Mouse (Mus musculus): ENCODE data around the gene Faah.

Gene Faah

DNA sequence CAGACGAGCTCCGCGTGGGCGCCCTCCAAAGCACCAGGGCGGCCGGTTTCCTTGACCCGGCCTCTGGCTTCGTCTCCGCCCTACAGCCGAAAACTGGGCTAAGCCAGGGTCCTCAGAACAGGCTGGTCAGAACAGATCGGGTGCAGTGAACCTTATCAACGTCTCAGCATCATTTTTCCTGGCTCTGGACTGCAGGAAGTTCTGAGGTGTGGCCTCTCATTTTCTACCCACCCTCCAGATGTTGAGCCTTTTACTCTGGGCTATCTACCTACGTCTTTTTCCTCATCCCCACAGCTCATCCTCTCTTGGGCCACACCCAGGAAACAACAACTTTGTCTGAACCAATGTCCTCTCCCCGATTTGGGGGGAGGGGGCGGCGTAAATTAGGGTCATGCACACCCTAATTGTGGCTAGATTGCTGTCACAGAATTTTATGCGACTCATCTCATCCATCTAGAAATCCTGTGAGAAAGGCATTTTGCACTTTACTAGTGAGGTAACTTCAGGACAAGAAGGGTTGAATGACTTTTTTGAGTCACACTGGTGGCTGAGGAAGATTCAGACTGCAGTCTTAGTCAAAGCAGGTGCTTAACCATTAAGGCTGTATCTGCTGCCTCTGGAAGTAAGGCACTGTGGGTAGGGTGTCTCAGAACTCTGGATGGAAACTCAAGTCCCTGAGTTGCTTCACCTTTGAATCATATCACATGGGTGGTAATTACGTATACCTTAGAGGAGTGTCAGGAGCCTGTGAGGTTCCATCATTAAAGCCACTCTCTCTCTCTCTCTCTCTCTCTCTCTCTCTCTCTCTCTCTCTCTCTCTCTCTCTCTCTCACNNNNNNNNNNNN lies at the start of gene Faah:
Gene Faah (minus strand): TSS at position 25 of the 845 bp plus-strand sequence.
- DNase-seq = no peak

DNA sequence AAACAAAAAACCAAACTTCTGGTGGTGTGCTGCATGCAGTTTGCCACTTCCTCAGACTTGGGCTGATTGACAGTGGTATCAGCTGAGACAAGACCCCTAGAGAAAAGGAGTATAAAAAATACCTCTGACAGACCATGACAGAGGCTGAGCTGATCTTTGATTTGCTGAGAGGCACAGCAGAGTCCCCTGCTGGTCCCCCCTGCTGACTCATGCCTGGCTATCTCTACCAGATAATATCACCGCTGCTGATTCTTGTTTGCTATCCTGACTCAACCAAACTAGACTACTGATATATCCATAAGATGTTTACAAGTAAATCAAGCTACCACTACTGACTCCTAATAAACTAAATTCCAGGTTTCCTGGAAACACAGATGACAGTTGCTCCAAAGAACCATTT lies 46.1 kb upstream of the Faah start:
- no peak for DNase-seq

DNA sequence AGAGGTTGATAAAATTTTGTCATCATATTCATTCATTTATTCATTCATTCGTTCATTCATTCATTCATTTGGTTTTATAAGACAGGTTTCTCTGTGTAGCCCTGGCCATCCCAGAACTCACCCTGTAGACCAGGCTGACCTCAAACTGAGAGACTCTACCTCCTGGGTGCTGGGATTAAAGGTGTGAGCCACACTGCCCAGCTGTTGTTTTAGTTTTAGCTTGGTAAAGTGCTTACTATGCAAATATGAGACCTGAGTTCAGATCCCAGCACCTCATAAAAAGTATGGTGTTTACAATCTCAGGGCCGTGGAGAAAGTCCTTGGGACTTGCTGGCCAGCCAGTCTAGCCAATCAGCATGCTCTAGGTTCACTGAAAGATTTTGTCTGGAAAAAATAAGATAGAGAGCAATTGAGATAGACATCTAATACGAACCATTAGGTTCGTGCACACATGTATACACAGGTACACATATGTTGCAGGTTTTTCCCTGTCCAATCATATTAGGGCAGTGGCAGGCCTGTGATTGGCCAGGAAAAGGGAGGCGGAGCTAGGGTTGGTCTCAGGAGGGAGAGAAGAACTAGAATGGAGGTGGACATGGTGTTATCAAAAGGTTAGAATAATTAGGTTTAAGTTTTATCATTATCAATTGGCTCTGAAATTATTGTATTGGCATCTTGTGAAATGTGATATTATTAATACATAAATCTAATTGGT lies 41.4 kb upstream of the Faah start:
- no peak for DNase-seq

DNA sequence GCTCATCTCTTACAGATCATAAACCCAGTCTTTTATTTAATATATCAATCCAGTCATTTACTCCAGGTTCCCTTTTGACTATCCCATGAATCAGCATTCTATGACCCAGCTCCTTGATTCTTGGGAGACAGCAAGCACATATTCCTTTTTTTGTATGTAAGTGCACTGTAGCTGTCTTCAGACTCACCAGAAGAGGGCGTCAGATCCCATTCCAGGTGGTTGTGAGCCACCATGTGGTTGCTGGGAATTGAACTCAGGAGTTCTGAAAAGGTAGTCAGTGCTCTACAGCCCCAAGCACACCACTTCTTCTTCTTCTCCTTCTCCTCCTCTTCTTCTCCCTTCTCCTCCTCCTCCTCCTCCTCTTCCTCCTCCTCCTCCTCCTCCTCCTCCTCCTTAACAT lies 39.8 kb upstream of the Faah start:
- DNase-seq = no peak

DNA sequence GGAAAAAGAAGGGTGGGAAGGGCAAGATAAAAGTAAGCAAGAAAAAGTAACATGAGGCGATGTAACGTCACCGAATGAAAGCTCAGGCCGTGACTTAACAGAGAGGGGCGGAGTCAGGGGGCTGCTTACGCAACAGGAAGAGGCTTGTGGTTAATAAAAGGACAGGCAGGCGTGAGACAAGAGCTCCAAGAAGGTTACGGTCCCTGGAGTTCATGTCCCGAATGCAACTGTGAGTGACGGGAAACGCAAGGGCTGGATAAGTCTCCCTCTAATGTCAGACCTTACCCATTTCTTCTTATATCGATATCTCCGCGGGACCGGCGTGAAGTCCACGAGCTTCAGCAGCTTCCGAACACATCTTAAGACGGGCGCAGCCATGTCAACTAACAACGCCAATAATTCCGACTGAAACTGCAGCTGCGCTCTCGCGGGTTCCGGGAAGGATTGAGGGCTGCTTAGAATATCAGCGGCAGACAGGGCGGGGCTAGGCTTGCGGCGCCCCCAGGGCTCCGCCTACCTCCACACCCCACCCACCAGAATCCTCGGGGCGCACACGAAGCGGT lies 35.8 kb upstream of the Faah start, which contains the start of gene Nsun4:
Gene Nsun4 (minus strand): TSS at position 478 of the 563 bp plus-strand sequence.
- DNase-seq = peak; percentile 95

DNA sequence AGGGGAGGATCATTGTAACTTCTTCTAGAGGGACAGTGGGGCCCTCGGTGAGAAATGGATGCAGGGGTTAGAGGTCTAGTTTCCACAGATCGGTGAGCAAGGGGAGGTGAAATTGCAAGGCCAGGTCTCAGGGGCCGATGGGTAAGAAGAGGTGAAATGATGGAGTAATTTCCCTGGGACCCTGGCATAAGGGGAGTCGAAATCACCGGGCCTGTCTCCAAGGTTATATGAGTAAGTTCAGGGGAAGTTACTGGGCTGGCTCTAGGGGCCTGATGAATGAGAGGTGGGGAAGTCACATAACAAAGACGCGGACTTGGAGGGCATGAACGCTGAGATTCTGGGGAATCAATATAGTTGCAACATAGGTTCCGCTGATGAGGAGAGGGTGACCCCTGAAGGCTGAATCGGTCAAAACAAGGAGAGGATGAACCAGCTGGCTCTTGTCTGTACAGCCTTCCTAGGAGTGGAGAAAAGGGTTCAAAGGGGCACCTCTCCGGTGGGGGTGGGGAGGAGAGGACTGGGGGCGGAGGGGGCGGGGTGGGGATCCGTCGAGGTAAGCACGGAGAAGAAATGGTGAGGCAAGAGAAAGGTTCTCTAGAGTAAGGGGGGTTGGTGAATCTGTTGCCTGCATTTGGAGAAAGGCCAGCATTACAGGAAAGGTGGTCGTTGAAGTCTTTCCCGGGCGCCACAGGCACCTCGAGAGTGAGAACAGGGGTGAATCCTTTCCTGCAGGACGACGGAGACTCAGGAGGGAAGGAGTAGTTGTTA lies 35.0 kb upstream of the Faah start:
- peak; percentile 65 for DNase-seq

DNA sequence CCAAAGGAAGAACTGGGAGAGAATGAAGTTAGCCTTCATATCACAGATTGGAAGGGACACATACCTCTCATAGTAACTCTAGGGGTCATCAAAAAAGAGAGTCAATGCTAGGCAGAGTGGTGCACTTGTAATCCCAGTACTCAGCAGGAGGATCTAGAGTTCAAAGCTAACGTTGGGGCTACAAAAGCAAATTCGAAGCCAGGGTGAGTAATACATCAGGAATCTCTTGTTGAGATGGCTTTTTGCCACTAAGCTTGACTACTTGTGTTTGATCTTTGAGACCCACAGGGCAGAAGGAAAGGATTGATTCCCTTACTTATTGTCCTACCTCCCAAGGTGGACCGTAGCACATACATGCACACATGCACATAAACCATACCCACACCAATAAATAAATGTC lies 31.5 kb upstream of the Faah start:
- no peak for DNase-seq

DNA sequence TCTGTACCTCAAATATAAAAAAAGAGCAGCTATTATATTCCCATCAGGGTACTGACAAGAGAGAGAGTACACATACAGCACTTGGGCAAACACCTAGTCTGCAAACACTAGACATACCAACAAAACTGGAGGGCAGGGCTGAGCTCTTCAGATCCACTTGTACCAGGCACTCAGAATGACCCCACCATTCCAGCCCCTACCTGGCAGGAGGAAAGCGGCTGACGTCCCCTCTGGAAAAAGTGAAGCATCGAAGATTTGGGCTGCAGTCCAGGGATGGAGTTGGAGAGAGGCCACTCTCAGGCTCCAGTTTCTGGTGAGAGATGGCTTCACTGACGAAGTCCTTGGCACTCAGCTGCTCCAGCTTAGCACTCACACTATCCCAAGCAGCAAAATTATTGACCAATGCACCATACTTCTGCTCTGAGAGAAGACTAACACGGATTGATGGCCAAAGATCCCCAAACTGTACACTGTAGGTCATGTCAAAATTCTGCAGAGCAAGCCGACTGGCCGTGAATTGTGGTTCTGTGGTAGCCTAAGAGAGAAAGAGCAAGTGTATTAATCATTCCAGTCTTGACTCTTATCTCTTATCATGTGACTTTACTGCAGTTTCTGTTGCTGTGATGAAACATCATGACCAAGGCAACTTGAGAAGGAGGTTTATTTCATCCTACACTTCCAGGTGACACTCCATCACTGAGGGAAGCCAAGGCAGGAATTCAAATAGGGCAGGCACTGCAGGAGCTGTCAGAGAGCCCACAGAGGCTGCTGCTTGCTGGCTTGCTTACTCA lies 30.6 kb upstream of the Faah start:
- DNase-seq = no peak

DNA sequence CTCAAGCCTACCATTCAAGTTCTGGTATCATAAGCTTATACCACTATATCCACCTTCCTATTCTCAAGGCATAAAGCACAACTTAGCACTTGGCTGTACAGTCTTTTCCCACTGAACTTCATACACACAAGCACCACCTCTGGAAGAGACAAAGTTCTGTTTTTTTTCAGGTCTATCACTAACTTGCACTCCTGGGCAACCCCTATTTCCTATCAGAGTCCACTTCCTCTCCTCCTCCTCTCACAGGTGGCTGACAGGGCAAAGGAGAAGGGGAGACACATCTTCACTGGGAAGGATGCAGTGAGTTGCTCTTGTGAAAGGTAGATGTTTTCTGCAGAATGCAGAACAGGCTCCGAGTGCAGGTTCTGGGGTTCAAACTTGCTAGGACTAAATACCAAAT lies 30.0 kb upstream of the Faah start:
- no peak for DNase-seq

DNA sequence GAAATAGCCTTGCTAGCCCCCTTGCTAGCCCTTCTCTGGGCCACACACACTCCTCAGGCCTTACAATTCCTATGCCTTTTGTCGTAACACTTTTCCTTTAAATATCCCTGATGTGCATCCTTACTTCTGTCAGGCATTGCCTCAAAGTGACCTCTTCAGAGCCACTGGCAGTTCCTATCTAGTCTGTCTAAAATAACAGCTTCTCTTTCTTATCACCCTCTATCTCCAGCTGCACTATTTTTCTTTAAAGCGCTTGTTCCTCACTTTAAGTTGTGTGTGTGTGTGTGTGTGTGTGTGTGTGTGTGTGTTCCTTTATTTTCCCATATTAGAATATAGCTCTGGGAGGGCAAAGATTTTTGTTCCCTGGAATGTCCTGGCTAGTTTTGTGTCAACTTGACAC lies 28.9 kb upstream of the Faah start:
- DNase-seq = no peak

DNA sequence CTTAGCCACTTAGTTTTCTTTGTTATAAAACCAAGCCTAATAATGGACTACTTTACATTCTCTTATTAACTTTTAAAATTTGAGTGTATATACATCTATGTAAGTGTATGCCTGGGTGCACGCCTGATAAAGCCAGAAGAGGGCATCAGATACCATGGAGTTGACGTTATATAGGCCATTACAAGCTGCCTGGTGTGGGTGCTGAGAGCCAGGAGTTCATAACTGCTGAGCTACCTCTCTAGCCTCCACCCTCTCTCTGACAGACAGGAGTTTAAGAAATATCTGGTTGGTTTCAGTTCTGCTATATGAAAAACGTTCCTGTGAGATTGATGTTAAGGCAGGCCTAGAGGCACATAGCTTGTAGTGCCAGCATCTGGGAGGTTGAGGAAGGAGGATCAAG lies 24.5 kb upstream of the Faah start:
- no peak for DNase-seq

DNA sequence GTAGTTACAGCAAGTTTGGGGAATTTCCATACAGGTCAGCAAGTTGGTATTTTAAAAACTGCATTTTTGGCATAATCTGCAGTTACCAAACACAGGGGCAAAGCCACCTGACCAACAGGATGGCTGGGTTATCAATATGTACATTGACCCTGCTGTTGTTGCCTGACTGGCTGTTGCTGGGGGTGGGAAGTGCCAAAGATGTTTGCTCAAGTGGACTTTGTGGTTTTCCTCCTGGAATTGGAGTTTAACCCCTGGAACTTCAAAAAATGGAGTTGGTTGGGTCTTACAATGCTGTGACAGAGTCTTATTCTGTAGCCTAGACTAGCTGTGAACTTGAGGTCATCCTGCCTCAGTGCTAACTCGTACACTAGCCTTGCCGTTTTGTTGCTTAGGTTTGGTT lies 22.7 kb upstream of the Faah start:
- DNase-seq = no peak

DNA sequence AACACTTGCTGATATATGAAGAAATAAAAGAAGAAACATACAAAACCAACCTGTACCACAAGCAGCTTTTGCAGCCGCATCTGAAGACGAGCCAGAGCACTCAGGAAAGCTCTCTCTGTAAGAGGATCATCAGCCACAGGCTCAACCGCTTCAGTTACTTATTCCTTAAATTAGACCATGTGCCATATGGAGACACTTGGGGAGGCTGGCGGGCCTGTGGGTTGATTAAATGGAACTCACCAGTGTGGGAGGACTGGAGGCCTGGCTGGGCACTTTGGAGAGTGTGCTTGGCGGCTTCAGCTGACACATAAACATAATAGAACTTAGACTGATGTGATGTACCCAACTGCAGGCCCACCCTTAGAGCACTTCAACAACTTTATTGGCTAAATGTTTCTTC lies 15.6 kb upstream of the Faah start:
- no peak for DNase-seq

DNA sequence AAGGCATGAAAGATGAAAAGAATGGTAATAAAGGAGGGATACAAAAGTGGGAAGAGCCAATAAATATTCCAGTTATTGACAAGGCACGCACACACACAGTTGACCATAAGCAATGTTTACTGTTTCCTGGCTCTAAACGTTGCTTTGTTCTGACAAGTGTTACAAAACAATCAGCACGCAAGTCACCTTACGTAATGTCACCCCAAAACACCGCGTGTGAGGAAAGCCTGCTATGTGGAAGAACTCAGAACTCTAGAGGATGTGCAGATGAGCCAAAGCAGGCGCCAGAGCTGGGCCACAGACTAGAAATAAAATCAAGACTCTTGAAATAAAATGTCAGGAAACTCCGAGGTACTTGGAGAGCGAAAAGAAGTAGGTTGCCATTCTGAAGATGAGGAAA lies 15.2 kb upstream of the Faah start:
- no peak for DNase-seq

DNA sequence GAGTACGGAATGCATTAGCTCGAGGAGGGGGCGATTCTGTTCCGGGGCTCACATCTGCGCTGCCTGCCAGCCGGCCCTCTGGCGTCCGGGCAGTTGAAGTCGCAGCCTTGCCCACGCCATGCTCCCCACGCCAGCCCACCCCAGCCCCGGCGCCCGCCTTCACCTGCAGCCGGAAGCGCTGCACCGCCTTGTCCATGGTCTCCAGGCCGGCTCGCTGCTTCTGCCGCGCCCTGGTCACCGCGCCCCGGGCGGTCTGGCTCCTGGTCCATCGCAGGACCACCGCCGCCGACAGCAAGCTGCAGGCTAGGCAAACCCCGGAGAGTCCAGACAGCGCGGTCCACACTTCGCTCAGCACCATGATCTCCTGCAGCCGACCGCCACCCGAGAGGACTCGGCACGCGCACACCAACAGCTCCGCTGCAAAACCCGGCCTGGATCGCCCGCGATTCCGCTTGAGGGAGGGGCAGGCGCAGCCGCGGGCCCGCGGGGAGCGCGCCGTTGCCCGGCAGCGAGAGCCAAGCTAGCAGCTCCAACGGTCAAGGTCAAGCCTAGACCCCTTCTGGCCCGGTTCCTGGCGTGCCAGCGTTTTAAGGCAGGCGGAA lies 325 bp downstream of the Faah start:
- DNase-seq = peak; percentile 89

DNA sequence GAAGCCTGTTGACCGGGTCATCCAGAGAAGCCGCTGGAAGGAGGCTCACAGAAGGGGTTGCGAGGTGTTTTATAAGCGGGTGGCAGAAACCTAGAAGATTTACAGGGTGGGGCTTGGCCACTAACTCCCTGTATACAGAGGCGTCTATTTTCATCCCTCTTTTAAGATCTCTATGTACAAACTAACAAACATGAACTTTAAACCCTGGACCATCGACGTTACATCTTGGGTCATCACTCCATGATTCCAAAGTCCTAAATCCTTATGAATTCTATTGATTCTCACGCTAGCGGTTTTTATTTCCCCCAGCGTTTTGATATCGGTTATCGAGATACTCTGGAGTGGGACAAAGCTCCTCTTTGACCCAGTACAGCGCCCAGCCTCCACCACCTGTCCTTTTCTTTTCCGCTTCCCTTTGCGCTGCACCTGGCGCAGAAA lies 845 bp downstream of the Faah start:
- no peak for DNase-seq

DNA sequence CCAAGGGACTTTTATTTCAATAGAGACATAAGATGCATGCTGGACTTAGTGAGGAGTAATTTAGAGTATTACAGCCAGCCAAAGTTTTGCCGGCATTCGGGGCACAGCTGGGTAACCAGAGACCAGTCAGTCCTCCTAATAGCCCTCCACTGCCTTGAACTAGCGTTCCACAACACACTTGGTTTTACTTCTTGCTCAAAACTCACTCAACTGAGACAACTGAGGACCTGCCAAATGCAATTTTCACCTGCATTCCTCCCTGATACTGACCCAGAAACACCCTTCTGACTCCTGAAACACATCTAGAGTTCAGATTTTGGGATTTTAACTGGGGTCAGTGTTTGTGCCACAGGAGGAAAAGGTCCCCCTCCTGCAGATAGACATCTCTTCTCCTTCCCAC lies 1.3 kb downstream of the Faah start:
- no peak for DNase-seq

DNA sequence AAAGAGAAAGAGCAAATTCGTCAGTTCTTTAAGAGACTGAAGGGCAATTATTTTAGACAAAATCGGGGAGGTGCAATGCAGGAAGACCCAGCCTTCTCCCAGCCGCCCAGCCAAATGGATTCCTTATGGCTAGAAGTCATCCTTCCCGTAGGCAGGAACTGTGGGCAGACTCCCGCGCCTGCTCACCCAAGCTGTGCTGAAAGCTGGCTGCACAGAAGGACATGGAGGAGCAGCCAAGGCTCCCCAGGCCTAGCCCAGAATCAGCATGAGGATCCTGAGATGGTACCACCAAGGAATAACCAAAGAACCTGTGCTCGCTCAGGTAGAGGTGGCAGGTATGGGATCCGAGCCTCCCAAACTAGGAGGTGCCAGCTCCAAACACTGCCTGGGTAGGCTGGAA lies 1.7 kb downstream of the Faah start:
- DNase-seq = no peak

DNA sequence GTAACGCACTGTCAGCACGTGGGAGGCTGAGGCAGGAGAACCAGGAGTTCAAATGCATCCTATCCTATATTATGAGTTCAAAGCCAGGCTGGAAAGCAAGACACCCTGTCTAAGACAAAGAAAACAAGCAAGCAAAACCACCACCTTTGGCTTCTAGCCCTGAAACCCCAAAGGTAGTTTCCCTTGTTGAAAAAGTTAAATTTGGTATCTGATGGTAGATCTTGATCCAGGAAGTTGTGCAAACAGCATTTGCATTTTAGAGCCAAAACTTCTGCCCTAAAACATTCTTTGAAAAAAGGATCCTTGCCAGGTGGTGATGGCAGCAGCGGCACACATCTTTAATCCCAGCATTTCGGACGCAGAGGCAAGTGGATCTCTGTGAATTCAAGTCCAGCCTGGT lies 2.2 kb downstream of the Faah start:
- DNase-seq = no peak

DNA sequence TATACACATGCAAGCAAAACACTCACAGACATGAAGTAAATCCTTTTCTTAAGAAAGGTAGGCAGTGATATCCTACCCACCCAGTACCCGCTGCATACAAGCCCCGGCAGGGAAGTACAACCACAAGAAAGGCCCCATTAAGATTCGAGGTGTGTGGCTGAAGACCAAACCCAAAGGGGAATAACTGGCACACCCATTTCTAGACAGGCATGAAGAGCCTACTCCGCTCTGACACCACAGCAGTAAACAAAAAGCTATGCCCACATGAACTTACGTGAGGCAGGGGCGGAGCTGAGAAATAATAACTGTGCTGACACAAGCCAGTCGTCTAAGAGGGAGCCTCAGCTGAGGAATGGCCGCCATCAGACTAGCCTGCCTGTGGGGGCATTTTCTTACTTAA lies 7.5 kb downstream of the Faah start:
- DNase-seq = no peak

DNA sequence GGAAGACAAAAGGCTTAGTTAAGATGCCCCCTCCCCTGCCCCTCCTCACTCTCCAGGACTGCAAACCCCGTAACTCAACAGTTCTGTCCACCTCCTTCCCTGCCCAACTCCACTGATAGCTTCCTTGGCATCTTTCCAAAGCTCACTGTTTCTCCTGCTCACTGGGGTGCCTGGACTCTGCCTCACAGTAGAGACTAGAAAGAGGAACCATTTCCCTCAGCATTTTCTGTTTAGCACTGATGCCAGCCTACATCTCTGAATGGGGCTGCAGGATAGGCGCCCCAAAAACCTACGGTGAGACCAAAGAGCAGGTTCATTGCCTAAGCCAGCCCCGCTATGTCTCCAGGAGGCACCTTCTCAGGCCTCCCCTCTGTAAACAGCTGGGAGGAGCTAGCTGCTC lies 16.5 kb downstream of the Faah start:
- no peak for DNase-seq

DNA sequence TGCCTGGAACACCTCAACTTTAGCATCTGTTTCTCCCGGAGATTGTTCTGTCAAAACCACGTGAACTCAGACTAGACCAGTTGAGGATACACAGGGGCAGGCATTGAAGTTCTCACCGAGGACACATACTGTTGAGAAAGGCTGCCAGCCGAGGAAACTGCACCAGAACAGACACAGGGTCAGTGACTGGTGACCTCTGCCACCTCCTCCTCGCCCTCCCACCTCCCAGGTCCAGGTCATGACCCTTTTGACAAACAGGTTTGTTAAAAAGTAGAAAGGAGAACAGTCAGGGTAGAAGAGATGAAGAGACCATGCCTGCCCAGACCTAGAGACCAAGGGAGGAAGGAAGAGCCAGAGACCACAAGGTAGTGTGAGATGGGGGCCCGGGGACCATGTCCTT lies 17.1 kb downstream of the Faah start:
- no peak for DNase-seq

Measured in embryo, embryonic 11 days (tissue).